Mouse (Mus musculus) thymus, postnatal 25 days (tissue): ENCODE data around the gene Nipsnap3b.

ENCODE experiments used
- DNase-seq: peaks from one replicate; pipeline ENCODE4 v3.0.0; 2022

The Nipsnap3b gene

GRCm38 (mm10) chr4:53011732-53012361, at the start of gene Nipsnap3b:
TSS of gene Nipsnap3b (plus strand) at chr4:53011880.
- DNase-seq = peak; percentile 96

- no peak for DNase-seq
These were observed 47.4 kb upstream of the Nipsnap3b start, which contains the start of gene Olfr270 for GRCm38 (mm10) chr4:52964247-52964646. TSS of gene Olfr270 (plus strand) at chr4:52964547.

GRCm38 (mm10) chr4:52985216-52985615, 26.5 kb upstream of the Nipsnap3b start:
- no peak for DNase-seq

- DNase-seq = no peak
These were observed 25.4 kb upstream of the Nipsnap3b start for GRCm38 (mm10) chr4:52986266-52986665.

GRCm38 (mm10) chr4:52989248-52989647, 22.4 kb upstream of the Nipsnap3b start, which contains the start of gene Nipsnap3a:
TSS of gene Nipsnap3a (plus strand) at chr4:52989272.
- no peak for DNase-seq

- DNase-seq = no peak
These were observed 12.2 kb upstream of the Nipsnap3b start for GRCm38 (mm10) chr4:52999449-52999848.

GRCm38 (mm10) chr4:53000154-53000553, 11.5 kb upstream of the Nipsnap3b start:
- no peak for DNase-seq

GRCm38 (mm10) chr4:53009183-53009582, 2.5 kb upstream of the Nipsnap3b start:
- DNase-seq = no peak

- no peak for DNase-seq
These were observed 1.8 kb upstream of the Nipsnap3b start for GRCm38 (mm10) chr4:53009871-53010270.

- no peak for DNase-seq
These were observed 2.7 kb downstream of the Nipsnap3b start for GRCm38 (mm10) chr4:53014421-53014820.

- no peak for DNase-seq
These were observed 3.3 kb downstream of the Nipsnap3b start for GRCm38 (mm10) chr4:53015024-53015423.

- no peak for DNase-seq
These were observed 6.7 kb downstream of the Nipsnap3b start for GRCm38 (mm10) chr4:53018392-53018791.

GRCm38 (mm10) chr4:53023189-53023925, 11.7 kb downstream of the Nipsnap3b start:
- DNase-seq = no peak

- no peak for DNase-seq
These were observed 12.7 kb downstream of the Nipsnap3b start for GRCm38 (mm10) chr4:53024397-53024796.

GRCm38 (mm10) chr4:53027811-53028210, 16.1 kb downstream of the Nipsnap3b start:
- DNase-seq = no peak

- DNase-seq = no peak
These were observed 18.8 kb downstream of the Nipsnap3b start for GRCm38 (mm10) chr4:53030326-53030948.

- DNase-seq = no peak
These were observed 32.1 kb downstream of the Nipsnap3b start for GRCm38 (mm10) chr4:53043819-53044218.

- no peak for DNase-seq
These were observed 34.1 kb downstream of the Nipsnap3b start for GRCm38 (mm10) chr4:53045807-53046206.

- no peak for DNase-seq
These were observed 34.8 kb downstream of the Nipsnap3b start for GRCm38 (mm10) chr4:53046238-53047022.

- DNase-seq = no peak
These were observed 50.8 kb downstream of the Nipsnap3b start for GRCm38 (mm10) chr4:53062301-53063008.
